Mouse (Mus musculus) liver, postnatal 0 days (tissue): ENCODE results near the gene Setd5. TPM values are rescaled to one million over a fixed set of nuclear protein-coding genes. Genes with fewer than 3 reads are reported as not detected.

Source experiments
- ATAC-seq: fragments of 200-750 bp; cut with Nextera tagmentation; 2 replicates; pipeline ENCODE4 v1.8.0; 2017; ENCODE audit warnings: mild to moderate bottlenecking, moderate library complexity
- DNase-seq: peaks from one replicate; pipeline ENCODE4 v3.0.0-alpha.2; 2016
- H3K27ac ChIP-seq: fragments of 300-500 bp; sonication (generic); 2 replicates; pipeline ENCODE4 v1.5.1; 2014; ENCODE audit warnings: antibody characterized with exemption, moderate library complexity, mild to moderate bottlenecking, low read depth
- H3K27me3 ChIP-seq: fragments of 300-500 bp; sonication (generic); 2 replicates; pipeline ENCODE4 v1.6.1; 2014; ENCODE audit warnings: low read length, control low read depth, mixed read lengths; ENCODE audit not compliant: insufficient read depth
- H3K36me3 ChIP-seq: fragments of 300-500 bp; sonication (generic); replicated peaks from 2 replicates; pipeline ENCODE4 v1.6.1; 2014; ENCODE audit warnings: mild to moderate bottlenecking, control low read depth, low read length, moderate library complexity, mixed read lengths; ENCODE audit not compliant: insufficient read depth
- H3K4me1 ChIP-seq: fragments of 300-500 bp; sonication (generic); 2 replicates; pipeline ENCODE4 v1.6.1; 2014; ENCODE audit warnings: antibody characterized with exemption, mild to moderate bottlenecking, control low read depth; ENCODE audit not compliant: insufficient read depth
- H3K4me2 ChIP-seq: fragments of 300-500 bp; sonication (generic); 2 replicates; pipeline ENCODE4 v1.6.1; 2014; ENCODE audit warnings: low read depth, mild to moderate bottlenecking, low read length, moderate library complexity, mixed read lengths
- H3K4me3 ChIP-seq: fragments of 300-500 bp; sonication (generic); 2 replicates; pipeline ENCODE4 v1.5.1; 2014; ENCODE audit warnings: low read depth, low read length
- H3K9ac ChIP-seq: fragments of 300-500 bp; sonication (generic); replicated peaks from 2 replicates; pipeline ENCODE4 v1.6.1; 2014; ENCODE audit warnings: mild to moderate bottlenecking, moderate library complexity
- H3K9me3 ChIP-seq: fragments of 300-500 bp; sonication (generic); 2 replicates; pipeline ENCODE4 v1.6.1; 2016; ENCODE audit warnings: mild to moderate bottlenecking, control low read depth, low read length, mixed read lengths
- CTCF ChIP-seq: sonication (generic); IDR thresholded peaks from 2 replicates; pipeline ENCODE4 v1.5.1; 2016; ENCODE audit warnings: antibody characterized with exemption, low read depth
- EP300 ChIP-seq: IDR thresholded peaks from 2 replicates; pipeline ENCODE4 v1.6.1; 2016; ENCODE audit warnings: antibody characterized with exemption, low read depth, mild to moderate bottlenecking
- WGBS: fragments of 180-500 bp; shearing (Covaris S2); extraction: QIAGEN DNeasy Blood & Tissue Kit; methylation state at CpG from one replicate; pipeline ENCODE4 v1.1.7; 2014; ENCODE audit not compliant: insufficient replicate concordance; 5-methylcytosine and 5-hydroxymethylcytosine counted together
- polyA plus RNA-seq: library from polyadenylated mRNA; unstranded; fragments of >200 nt; fragmentation: Nextera tagmentation; extraction: Ambion mirVana; gene quantifications from 2 replicates; pipeline ENCODE4 v1.2.1, GENCODE M21; 2015

The Setd5 gene
- polyA plus RNA-seq, 1 experiment from 2014 or later: 19.7 TPM

DNA sequence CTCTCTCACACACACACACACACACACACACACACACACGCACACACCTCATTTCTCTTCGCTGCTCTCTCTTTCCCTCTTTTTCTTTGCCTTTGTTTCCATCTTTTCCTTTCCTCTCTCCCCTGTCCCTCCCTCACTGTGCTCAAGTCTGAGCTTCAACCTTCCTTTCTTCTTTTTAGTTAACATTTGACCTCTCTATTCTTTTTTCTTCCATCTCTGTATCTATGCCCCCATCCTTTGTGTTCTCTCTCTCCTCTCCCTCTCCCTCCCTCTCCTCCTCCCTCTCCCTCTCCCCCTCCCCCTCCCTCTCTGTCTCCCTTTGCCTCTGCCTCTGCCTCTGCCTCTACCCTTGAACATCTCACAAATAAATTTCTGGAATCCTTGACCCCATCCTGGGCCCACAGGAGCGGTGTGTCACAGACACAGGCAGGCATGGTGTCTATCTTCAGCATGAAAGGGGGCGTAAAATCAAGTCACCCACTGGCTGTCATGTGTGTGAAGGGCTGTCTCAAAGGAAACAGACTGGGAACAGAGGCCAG lies 102.1 kb downstream of the Setd5 start:
- 41% methylated on average over 4 of the region's 4 CpGs for WGBS
- Histone ChIP-seq H3K4me3 (no peak overlapping the region), H3K36me3 (no peaks in the 10 kb centered on the region), H3K9ac (no peak overlapping the region), H3K4me2 (no peak overlapping the region), H3K4me1 (no peaks in the 10 kb centered on the region), H3K9me3 (no peaks in the 10 kb centered on the region), H3K27ac (no peak overlapping the region), H3K27me3 (no peaks in the 10 kb centered on the region)
- TF ChIP-seq EP300 (no peak), CTCF (no peak)
- DNase-seq (no peak), ATAC-seq (no peak)

DNA sequence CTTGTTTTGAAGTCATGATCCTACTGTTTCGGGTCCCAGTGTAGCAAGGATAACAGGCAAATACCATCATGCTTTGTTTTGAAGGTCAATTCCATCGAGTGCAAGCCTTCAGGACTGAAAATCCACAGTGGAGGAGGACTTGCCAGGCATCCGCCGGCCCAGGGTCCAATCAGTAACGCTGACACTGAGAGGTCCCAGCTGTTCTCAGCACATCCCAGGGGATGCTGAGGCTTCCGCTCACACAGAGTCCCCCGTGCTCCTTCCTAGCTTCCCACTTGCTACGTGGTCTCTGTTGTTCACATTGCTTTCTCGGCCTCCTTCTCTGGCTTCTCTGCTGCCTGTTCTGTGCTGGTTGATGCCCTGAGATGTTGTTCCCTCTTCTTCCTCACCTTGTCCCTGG lies 107.0 kb downstream of the Setd5 start:
- Histone ChIP-seq H3K9ac (no peak overlapping the region), H3K36me3 (no peaks in the 10 kb centered on the region), H3K4me2 (no peak overlapping the region), H3K4me1 (no peaks in the 10 kb centered on the region), H3K9me3 (no peaks in the 10 kb centered on the region), H3K27me3 (no peaks in the 10 kb centered on the region), H3K4me3 (no peak overlapping the region), H3K27ac (no peak overlapping the region)
- ATAC-seq (no peak), DNase-seq (no peak)
- TF ChIP-seq CTCF (no peak), EP300 (no peak)
- 66% methylated on average over 9 of the region's 9 CpGs for WGBS

DNA sequence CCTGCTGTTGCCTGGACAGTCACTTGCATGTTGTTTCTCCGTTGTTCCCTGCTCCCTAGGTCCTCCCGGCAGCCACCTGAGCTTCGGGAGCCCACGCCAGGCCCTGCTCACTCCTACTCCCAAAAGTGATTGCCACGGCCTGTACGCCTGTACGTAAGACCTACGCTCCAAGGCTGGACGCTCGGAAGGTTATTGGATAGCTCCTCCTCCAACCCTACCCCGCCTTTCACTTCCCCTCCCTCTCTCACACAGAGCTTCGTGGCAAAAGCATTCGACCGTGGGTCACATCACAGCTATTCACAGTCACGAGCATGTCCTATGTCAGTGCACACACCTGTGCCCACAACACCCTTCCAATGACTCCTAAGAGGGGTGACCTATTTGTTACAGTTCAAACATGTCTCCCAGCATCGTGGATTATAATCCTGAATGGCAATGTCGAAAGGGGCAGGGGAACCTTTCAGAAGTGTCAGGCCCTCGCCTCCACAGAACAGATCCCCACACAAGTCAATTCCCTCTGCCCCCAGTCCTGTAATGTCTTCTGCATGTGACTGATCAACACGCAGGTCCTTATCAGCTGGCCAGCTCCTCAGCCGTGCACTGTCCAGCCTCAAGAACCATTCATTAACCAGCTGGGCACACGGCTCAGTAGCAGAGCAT lies 107.8 kb downstream of the Setd5 start:
- Histone ChIP-seq H3K4me1 (no peaks in the 10 kb centered on the region), H3K27me3 (no peaks in the 10 kb centered on the region), H3K9ac (no peak overlapping the region), H3K36me3 (no peaks in the 10 kb centered on the region), H3K9me3 (no peaks in the 10 kb centered on the region), H3K4me2 (no peak overlapping the region), H3K27ac (no peak overlapping the region), H3K4me3 (no peak overlapping the region)
- DNase-seq (no peak), ATAC-seq (no peak)
- 74% methylated on average over 21 of the region's 21 CpGs for WGBS
- TF ChIP-seq EP300: no peak
- TF ChIP-seq CTCF: no peak

DNA sequence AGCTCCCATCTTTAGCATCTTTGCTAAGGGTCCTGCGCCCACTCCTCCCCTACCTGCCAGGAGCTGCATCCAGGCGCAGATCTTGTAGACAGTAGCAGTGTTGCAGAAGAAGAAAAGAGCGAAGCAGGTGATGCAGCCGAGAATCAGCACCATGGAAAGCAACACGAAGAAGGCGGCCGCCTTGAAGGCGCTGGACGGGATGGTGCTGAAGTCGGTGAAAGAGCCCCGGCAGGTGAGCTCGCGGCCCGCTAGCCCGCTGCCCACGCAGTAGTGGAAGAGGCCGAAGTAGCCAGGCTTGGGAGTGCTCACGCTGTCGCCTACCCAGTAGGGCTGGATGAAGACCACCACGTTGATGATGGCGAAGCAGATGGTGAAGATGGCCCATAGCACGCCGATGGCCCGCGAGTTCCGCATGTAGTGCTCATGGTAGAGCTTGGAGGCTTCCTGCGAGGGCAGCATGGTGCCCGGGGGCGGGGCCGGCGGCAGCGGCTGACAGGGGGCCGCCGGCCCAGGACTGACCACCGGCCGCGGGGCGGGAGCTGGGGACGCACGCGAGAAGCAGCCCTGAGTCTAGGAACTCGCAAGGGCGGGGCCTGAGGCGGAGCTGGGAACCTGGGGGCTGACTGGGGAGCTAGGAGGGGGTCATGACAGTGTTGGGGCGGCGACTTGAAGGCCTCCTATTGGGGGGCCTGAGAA lies 116.7 kb downstream of the Setd5 start:
- no peaks in the 10 kb centered on the region for H3K36me3 ChIP-seq
- H3K4me3 ChIP-seq: no peak overlapping the region
- H3K27me3 ChIP-seq: peaks cover 40% of the 10 kb centered on the region
- no peak overlapping the region for H3K27ac ChIP-seq
- TF ChIP-seq EP300: no peak
- no peak for TF ChIP-seq CTCF
- 6% methylated on average over 38 of the region's 46 CpGs for WGBS
- H3K4me2 ChIP-seq: no peak overlapping the region
- DNase-seq: peak; percentile 44
- H3K4me1 ChIP-seq: peaks cover 8% of the 10 kb centered on the region
- H3K9ac ChIP-seq: no peak overlapping the region
- ATAC-seq: no peak
- H3K9me3 ChIP-seq: no peaks in the 10 kb centered on the region

DNA sequence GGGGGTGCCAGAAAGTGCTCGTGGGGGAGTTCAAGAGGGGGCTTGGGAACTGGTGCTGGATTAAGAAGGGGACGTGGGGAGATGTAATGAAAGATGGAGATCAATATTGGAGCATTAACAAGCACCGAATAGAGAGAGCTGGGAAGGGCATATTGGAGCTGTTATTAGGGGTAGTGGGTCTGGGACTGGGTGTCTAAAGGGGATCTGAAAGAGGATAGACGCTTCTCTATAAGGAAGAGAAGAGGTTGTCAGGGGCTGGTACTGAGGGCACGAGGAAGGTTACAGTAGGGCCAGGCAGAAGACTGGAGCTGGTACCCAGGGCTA lies 117.3 kb downstream of the Setd5 start:
- Histone ChIP-seq H3K4me2 (peak overlapping the region; percentile 72; the same call in 1 of the 2 replicates), H3K4me1 (peaks cover 8% of the 10 kb centered on the region), H3K9ac (no peak overlapping the region), H3K27ac (no peak overlapping the region), H3K9me3 (no peaks in the 10 kb centered on the region), H3K27me3 (peaks cover 40% of the 10 kb centered on the region), H3K36me3 (no peaks in the 10 kb centered on the region), H3K4me3 (no peak overlapping the region)
- no peak for TF ChIP-seq EP300
- 11% methylated on average over 5 of the region's 5 CpGs for WGBS
- ATAC-seq (no peak), DNase-seq (no peak)

DNA sequence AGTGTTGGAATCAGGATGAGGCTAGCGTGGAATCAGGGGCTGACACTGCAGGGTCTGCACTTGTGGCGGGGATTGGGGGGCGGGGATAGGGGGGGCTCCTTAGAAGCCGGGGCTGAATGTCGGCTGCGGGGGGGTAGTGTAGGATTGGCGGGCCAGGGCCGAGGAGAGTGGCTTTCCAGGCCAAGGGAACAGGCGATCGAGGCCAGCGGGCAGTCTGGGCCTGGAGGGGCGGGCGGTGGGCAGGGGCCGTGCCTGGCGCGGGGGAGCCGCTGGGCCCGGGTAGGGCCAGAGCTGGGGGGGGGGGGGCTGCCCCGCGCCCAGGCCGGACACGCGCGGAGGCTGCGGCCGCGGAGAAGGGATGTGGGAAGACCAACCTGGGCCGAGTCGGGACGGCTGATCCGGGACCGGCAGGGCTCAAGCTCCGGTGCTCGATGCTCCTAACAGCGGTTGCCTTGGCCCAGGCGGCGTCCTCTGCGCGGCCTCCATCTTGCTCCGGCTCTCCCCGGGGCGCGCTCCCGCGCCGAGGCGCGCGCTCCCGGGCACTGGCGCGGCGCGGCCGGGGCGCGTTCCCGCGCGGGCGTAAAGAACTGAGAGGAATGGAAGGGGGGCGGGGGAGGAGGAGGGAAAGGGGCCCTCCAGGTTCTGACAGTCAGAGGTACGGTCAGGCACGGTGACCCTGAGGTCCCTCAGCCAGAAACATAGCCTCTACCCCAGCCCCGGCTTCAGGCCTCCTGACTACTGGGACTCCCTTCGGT lies 117.9 kb downstream of the Setd5 start, which contains the start of gene Lhfpl4:
Gene Lhfpl4, minus strand, starts transcription at position 544 of the 755 bp plus-strand sequence.
- DNase-seq (no peak), ATAC-seq (no peak)
- Histone ChIP-seq H3K4me3 (peak within 1 kb of the TSS; percentile 42), H3K9me3 (no peaks in the 10 kb centered on the region), H3K4me2 (peak within 1 kb of the TSS; percentile 72), H3K4me1 (peaks cover 8% of the 10 kb centered on the region), H3K27me3 (peaks cover 40% of the 10 kb centered on the region), H3K27ac (no peak within 1 kb of the TSS), H3K36me3 (no peaks in the 10 kb centered on the region), H3K9ac (no peak within 1 kb of the TSS)
- 2% methylated on average over 46 of the region's 66 CpGs for WGBS
- TF ChIP-seq CTCF (no peak), EP300 (no peak)
